Mouse (Mus musculus): ENCODE measurements around the gene Fam120a. TPM values are rescaled to one million over a fixed set of nuclear protein-coding genes. Genes with fewer than 3 reads are reported as not detected.

The Fam120a gene
- total and polyA plus RNA-seq, 2 experiments from 2014 or later = 10.3 to 76.3 TPM

GRCm38 (mm10) chr13:48998591-48998990 lies 30.8 kb upstream of the Fam120a start:
- WGBS = 13% methylated on average over 6 of the region's 6 CpGs
- Histone ChIP-seq H3K9me3 (ENCODE audit: low read length) (no peaks in the 10 kb centered on the region), H3K9ac (replicated peaks; ENCODE audit: low read length) (no peak overlapping the region), H3K4me1 (ENCODE audit: insufficient read depth, low read length) (no peaks in the 10 kb centered on the region; the same call in 1 of the 2 replicates), H3K27ac (no peak overlapping the region), H3K27me3 (ENCODE audit: insufficient read depth, low read length) (no peaks in the 10 kb centered on the region), H3K36me3 (ENCODE audit: insufficient read depth, low read length) (no peaks in the 10 kb centered on the region), H3K4me2 (ENCODE audit: low read depth, low read length) (no peak overlapping the region), H3K4me3 (ENCODE audit: low read length) (no peak overlapping the region)
- peak; percentile 76 for DNase-seq (ENCODE audit: low spot score)
- peak; percentile 69 for TF ChIP-seq CTCF (IDR thresholded peaks at IDR 0.05; ENCODE audit: low read depth)
- ATAC-seq = no peak

DNA sequence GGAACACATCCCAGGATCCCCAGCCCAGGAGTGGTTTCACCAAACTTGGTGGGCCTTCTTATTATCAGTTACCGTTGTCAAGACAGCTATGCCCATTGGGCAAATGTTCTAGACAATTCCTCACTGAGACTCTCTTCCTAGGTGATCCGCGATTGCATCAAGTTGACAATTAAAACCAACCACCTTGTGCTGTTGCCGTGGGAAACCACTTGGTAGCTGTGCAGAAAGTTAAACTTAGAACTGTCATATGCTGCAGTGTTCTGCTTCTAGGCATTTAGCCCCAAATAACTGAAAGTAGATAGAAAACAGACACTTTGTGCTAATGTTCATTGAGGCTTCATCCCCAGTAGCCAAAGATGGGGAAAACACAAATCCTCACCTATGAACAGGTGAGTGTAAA lies 28.9 kb upstream of the Fam120a start:
- ATAC-seq = no peak
- Histone ChIP-seq H3K9me3 (ENCODE audit: low read length) (no peaks in the 10 kb centered on the region), H3K36me3 (ENCODE audit: insufficient read depth, low read length) (no peaks in the 10 kb centered on the region), H3K27ac (no peak overlapping the region), H3K4me3 (ENCODE audit: low read length) (no peak overlapping the region), H3K4me2 (ENCODE audit: low read depth, low read length) (no peak overlapping the region), H3K27me3 (ENCODE audit: insufficient read depth, low read length) (no peaks in the 10 kb centered on the region), H3K4me1 (ENCODE audit: insufficient read depth, low read length) (no peaks in the 10 kb centered on the region; the same call in 1 of the 2 replicates), H3K9ac (replicated peaks; ENCODE audit: low read length) (no peak overlapping the region)
- TF ChIP-seq CTCF (IDR thresholded peaks at IDR 0.05; ENCODE audit: low read depth) = no peak
- WGBS = 76% methylated on average over 4 of the region's 4 CpGs
- no peak for DNase-seq (ENCODE audit: low spot score)

DNA sequence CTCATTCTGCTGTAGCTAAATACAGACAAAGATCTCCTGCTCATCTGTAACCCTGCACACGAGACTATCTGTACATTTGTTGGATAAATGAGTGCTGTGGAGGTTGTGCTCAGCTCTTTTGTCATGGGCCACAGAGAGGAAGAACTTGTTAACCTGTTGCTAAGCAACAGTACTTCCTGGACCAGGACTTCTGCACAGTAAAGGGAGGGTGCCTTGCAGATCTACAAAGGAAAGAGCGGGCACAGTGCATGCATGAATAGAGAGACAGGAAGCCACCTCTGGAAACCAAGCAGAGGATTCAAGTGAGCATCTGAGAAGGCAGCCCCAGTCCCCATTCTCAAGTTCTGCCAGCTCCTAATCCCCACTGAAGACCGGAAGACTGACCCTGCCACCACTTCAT lies 27.1 kb upstream of the Fam120a start:
- Histone ChIP-seq H3K27me3 (ENCODE audit: insufficient read depth, low read length) (no peaks in the 10 kb centered on the region), H3K36me3 (ENCODE audit: insufficient read depth, low read length) (no peaks in the 10 kb centered on the region), H3K4me3 (ENCODE audit: low read length) (no peak overlapping the region), H3K4me1 (ENCODE audit: insufficient read depth, low read length) (no peaks in the 10 kb centered on the region), H3K4me2 (ENCODE audit: low read depth, low read length) (no peak overlapping the region), H3K9ac (replicated peaks; ENCODE audit: low read length) (no peak overlapping the region), H3K9me3 (ENCODE audit: low read length) (no peaks in the 10 kb centered on the region), H3K27ac (no peak overlapping the region)
- DNase-seq (ENCODE audit: low spot score) = peak; percentile 49
- 7% methylated on average over 3 of the region's 3 CpGs for WGBS
- TF ChIP-seq CTCF (IDR thresholded peaks at IDR 0.05; ENCODE audit: low read depth) = no peak
- peak; percentile 82 for ATAC-seq

DNA sequence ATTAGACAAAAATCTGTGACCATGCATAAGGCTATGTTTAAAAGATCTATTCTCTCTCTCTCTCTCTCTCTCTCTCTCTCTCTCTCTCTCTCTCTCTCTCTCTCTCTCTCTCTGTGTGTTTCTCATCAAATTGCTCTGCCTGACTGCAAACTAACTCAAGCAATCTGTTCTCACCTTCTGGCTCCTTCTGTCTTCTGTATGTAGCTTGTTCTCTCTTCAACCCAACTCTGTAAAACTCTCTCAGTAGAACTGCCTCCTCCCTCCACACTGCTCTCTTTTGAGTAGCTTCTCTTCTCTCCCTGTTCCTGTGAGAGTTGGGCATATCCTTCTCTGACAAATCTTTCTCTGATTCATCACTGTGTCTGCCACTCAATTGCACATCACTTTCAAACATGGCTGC lies 25.1 kb upstream of the Fam120a start:
- Histone ChIP-seq H3K27me3 (ENCODE audit: insufficient read depth, low read length) (no peaks in the 10 kb centered on the region), H3K9ac (replicated peaks; ENCODE audit: low read length) (no peak overlapping the region), H3K4me1 (ENCODE audit: insufficient read depth, low read length) (no peaks in the 10 kb centered on the region), H3K4me2 (ENCODE audit: low read depth, low read length) (no peak overlapping the region), H3K27ac (no peak overlapping the region), H3K9me3 (ENCODE audit: low read length) (no peaks in the 10 kb centered on the region), H3K36me3 (ENCODE audit: insufficient read depth, low read length) (no peaks in the 10 kb centered on the region), H3K4me3 (ENCODE audit: low read length) (no peak overlapping the region)
- ATAC-seq (no peak), DNase-seq (ENCODE audit: low spot score) (no peak)
- TF ChIP-seq CTCF (IDR thresholded peaks at IDR 0.05; ENCODE audit: low read depth) = no peak

GRCm38 (mm10) chr13:48990138-48990537 lies 22.3 kb upstream of the Fam120a start:
- 90% methylated on average over 2 of the region's 2 CpGs for WGBS
- H3K9me3 ChIP-seq (ENCODE audit: low read length) = no peaks in the 10 kb centered on the region
- H3K4me3 ChIP-seq (ENCODE audit: low read length) = no peak overlapping the region
- no peak overlapping the region for H3K4me2 ChIP-seq (ENCODE audit: low read depth, low read length)
- ATAC-seq = no peak
- H3K27ac ChIP-seq = no peak overlapping the region
- no peak overlapping the region for H3K9ac ChIP-seq (replicated peaks; ENCODE audit: low read length)
- no peak for TF ChIP-seq CTCF (IDR thresholded peaks at IDR 0.05; ENCODE audit: low read depth)
- no peaks in the 10 kb centered on the region for H3K27me3 ChIP-seq (ENCODE audit: insufficient read depth, low read length)
- no peaks in the 10 kb centered on the region for H3K36me3 ChIP-seq (ENCODE audit: insufficient read depth, low read length)
- no peaks in the 10 kb centered on the region for H3K4me1 ChIP-seq (ENCODE audit: insufficient read depth, low read length)
- no peak for DNase-seq (ENCODE audit: low spot score)

GRCm38 (mm10) chr13:48982482-48983098 lies 14.8 kb upstream of the Fam120a start:
- no peak for TF ChIP-seq CTCF (IDR thresholded peaks at IDR 0.05; ENCODE audit: low read depth)
- Histone ChIP-seq H3K9me3 (ENCODE audit: low read length) (no peaks in the 10 kb centered on the region), H3K27me3 (ENCODE audit: insufficient read depth, low read length) (no peaks in the 10 kb centered on the region), H3K4me1 (ENCODE audit: insufficient read depth, low read length) (no peaks in the 10 kb centered on the region), H3K36me3 (ENCODE audit: insufficient read depth, low read length) (no peaks in the 10 kb centered on the region), H3K27ac (no peak overlapping the region; the same call in 1 of the 2 replicates), H3K9ac (replicated peaks; ENCODE audit: low read length) (no peak overlapping the region), H3K4me2 (ENCODE audit: low read depth, low read length) (no peak overlapping the region), H3K4me3 (ENCODE audit: low read length) (no peak overlapping the region)
- DNase-seq (ENCODE audit: low spot score) (no peak), ATAC-seq (no peak)
- 83% methylated on average over 6 of the region's 6 CpGs for WGBS

GRCm38 (mm10) chr13:48979069-48979468 lies 11.3 kb upstream of the Fam120a start:
- Histone ChIP-seq H3K27me3 (ENCODE audit: insufficient read depth, low read length) (no peaks in the 10 kb centered on the region), H3K4me1 (ENCODE audit: insufficient read depth, low read length) (no peaks in the 10 kb centered on the region), H3K4me3 (ENCODE audit: low read length) (no peak overlapping the region), H3K27ac (no peak overlapping the region), H3K36me3 (ENCODE audit: insufficient read depth, low read length) (no peaks in the 10 kb centered on the region), H3K9me3 (ENCODE audit: low read length) (no peaks in the 10 kb centered on the region), H3K4me2 (ENCODE audit: low read depth, low read length) (no peak overlapping the region), H3K9ac (replicated peaks; ENCODE audit: low read length) (no peak overlapping the region)
- 62% methylated on average over 6 of the region's 6 CpGs for WGBS
- ATAC-seq (no peak), DNase-seq (ENCODE audit: low spot score) (no peak)
- no peak for TF ChIP-seq CTCF (IDR thresholded peaks at IDR 0.05; ENCODE audit: low read depth)

Data from hindbrain, postnatal 0 days (tissue).